Mouse (Mus musculus) monocyte, adult 2 months (primary cell): ENCODE results near the gene Mcts2.
"Not testable (repeated sequence)": the region's sequence is repeated elsewhere in the genome, so short reads cannot be mapped to it uniquely, and the experiment has no call there.

ENCODE experiments used
- DNase-seq, 2 experiments: peaks; one replicate each; pipeline ENCODE4 v3.0.0; 2022; ENCODE audit warnings: low spot score in 2 of 2, low read depth in 1 of 2

Mcts2 gene

GRCm38 (mm10) chr2:152686806-152687267, at the start of gene Mcts2:
TSS of gene Mcts2 (plus strand) at chr2:152687035.
- no peak for DNase-seq

- no peak for DNase-seq
These were observed 49.5 kb upstream of the Mcts2 start for GRCm38 (mm10) chr2:152637381-152637780.

GRCm38 (mm10) chr2:152638865-152639264, 48.0 kb upstream of the Mcts2 start:
- no peak for DNase-seq

GRCm38 (mm10) chr2:152639406-152640113, 47.3 kb upstream of the Mcts2 start:
- no peak for DNase-seq

- peak; percentile 40 to 55 for DNase-seq
These were observed 33.8 kb upstream of the Mcts2 start for GRCm38 (mm10) chr2:152652901-152653620.

GRCm38 (mm10) chr2:152653874-152654715, 32.7 kb upstream of the Mcts2 start:
- no peak for DNase-seq

GRCm38 (mm10) chr2:152657398-152657797, 29.4 kb upstream of the Mcts2 start:
- DNase-seq, result no peak

GRCm38 (mm10) chr2:152661163-152661562, 25.7 kb upstream of the Mcts2 start:
- DNase-seq, result peak in 1 of 2 experiments; percentile 45

- DNase-seq, result not testable (repeated sequence)
These were observed 20.6 kb upstream of the Mcts2 start for GRCm38 (mm10) chr2:152666191-152666590.

- DNase-seq, result peak; percentile 76 to 87
These were observed 17.6 kb upstream of the Mcts2 start, which contains the start of gene H13 for GRCm38 (mm10) chr2:152669256-152669638. TSS of gene H13 (plus strand) at chr2:152669461.

GRCm38 (mm10) chr2:152669639-152670484, 17.0 kb upstream of the Mcts2 start:
- DNase-seq, result no peak

- DNase-seq, result peak in 1 of 2 experiments; percentile 39
These were observed 15.7 kb upstream of the Mcts2 start for GRCm38 (mm10) chr2:152670983-152671641.

- no peak for DNase-seq
These were observed 15.2 kb upstream of the Mcts2 start for GRCm38 (mm10) chr2:152671642-152671999.

GRCm38 (mm10) chr2:152672166-152672565, 14.7 kb upstream of the Mcts2 start:
- DNase-seq, result no peak

- DNase-seq, result no peak
These were observed 12.7 kb upstream of the Mcts2 start for GRCm38 (mm10) chr2:152674148-152674547.

GRCm38 (mm10) chr2:152675252-152675791, 11.5 kb upstream of the Mcts2 start:
- no peak for DNase-seq

GRCm38 (mm10) chr2:152678302-152678701, 8.5 kb upstream of the Mcts2 start:
- no peak for DNase-seq

- no peak for DNase-seq
These were observed 7.9 kb upstream of the Mcts2 start for GRCm38 (mm10) chr2:152678925-152679324.

- DNase-seq, result no peak
These were observed 7.0 kb upstream of the Mcts2 start for GRCm38 (mm10) chr2:152679701-152680355.
